Mouse (Mus musculus) liver, postnatal 0 days (tissue): ENCODE measurements at regions not wholly inside any gene's neighbourhood (a gene's known extent, or its start where the extent isn't known, plus 50 kb on each side); places are given as distances from the start of the nearest gene placed in this dataset.

Source experiments
- ATAC-seq: fragments of 200-750 bp; cut with Nextera tagmentation; 2 replicates; pipeline ENCODE4 v1.8.0; 2017; ENCODE audit warnings: mild to moderate bottlenecking, moderate library complexity
- DNase-seq: peaks from one replicate; pipeline ENCODE4 v3.0.0-alpha.2; 2016
- H3K27ac ChIP-seq: fragments of 300-500 bp; sonication (generic); 2 replicates; pipeline ENCODE4 v1.5.1; 2014; ENCODE audit warnings: antibody characterized with exemption, moderate library complexity, mild to moderate bottlenecking, low read depth
- H3K27me3 ChIP-seq: fragments of 300-500 bp; sonication (generic); 2 replicates; pipeline ENCODE4 v1.6.1; 2014; ENCODE audit warnings: low read length, control low read depth, mixed read lengths; ENCODE audit not compliant: insufficient read depth
- H3K36me3 ChIP-seq: fragments of 300-500 bp; sonication (generic); replicated peaks from 2 replicates; pipeline ENCODE4 v1.6.1; 2014; ENCODE audit warnings: mild to moderate bottlenecking, control low read depth, low read length, moderate library complexity, mixed read lengths; ENCODE audit not compliant: insufficient read depth
- H3K4me1 ChIP-seq: fragments of 300-500 bp; sonication (generic); 2 replicates; pipeline ENCODE4 v1.6.1; 2014; ENCODE audit warnings: antibody characterized with exemption, mild to moderate bottlenecking, control low read depth; ENCODE audit not compliant: insufficient read depth
- H3K4me2 ChIP-seq: fragments of 300-500 bp; sonication (generic); 2 replicates; pipeline ENCODE4 v1.6.1; 2014; ENCODE audit warnings: low read depth, mild to moderate bottlenecking, low read length, moderate library complexity, mixed read lengths
- H3K4me3 ChIP-seq: fragments of 300-500 bp; sonication (generic); 2 replicates; pipeline ENCODE4 v1.5.1; 2014; ENCODE audit warnings: low read depth, low read length
- H3K9ac ChIP-seq: fragments of 300-500 bp; sonication (generic); replicated peaks from 2 replicates; pipeline ENCODE4 v1.6.1; 2014; ENCODE audit warnings: mild to moderate bottlenecking, moderate library complexity
- H3K9me3 ChIP-seq: fragments of 300-500 bp; sonication (generic); 2 replicates; pipeline ENCODE4 v1.6.1; 2016; ENCODE audit warnings: mild to moderate bottlenecking, control low read depth, low read length, mixed read lengths
- CTCF ChIP-seq: sonication (generic); IDR thresholded peaks from 2 replicates; pipeline ENCODE4 v1.5.1; 2016; ENCODE audit warnings: antibody characterized with exemption, low read depth
- EP300 ChIP-seq: IDR thresholded peaks from 2 replicates; pipeline ENCODE4 v1.6.1; 2016; ENCODE audit warnings: antibody characterized with exemption, low read depth, mild to moderate bottlenecking
- WGBS: fragments of 180-500 bp; shearing (Covaris S2); extraction: QIAGEN DNeasy Blood & Tissue Kit; methylation state at CpG from one replicate; pipeline ENCODE4 v1.1.7; 2014; ENCODE audit not compliant: insufficient replicate concordance; 5-methylcytosine and 5-hydroxymethylcytosine counted together

DNA sequence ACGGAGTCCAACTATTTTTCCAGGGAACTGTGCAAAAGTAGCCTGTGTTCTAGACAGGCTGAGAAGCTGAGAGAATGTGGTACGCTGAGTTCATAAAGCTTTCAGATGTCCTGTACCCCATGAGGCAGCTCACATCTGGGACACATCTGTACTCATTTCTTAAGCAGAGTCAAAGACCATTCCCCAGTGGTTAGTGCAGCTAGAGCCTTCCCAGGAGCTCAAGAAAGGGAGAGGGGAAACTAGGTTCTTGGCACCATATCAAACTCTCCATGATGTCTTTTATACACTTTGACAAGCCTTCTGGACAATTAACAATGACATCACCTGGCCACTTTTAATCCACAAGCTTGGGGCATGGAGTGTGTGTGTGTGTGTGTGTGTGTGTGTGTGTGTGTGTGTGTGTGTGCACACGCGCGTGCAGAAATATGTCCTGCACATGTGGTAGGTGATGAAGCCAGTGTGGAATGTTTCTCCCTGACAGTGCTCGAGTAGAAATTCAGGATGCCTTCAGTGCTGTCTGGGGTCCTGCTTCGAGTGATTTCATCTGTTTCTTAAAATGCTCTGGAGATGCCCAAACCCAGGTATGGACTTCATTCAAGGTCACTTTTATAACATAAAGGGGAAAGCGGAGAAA lies 121.1 kb upstream of the Dock1 start:
- ATAC-seq = no peak
- H3K9me3 ChIP-seq = no peaks in the 10 kb centered on the region
- DNase-seq = no peak
- WGBS = 75% methylated on average over 8 of the region's 8 CpGs
- H3K27me3 ChIP-seq = no peaks in the 10 kb centered on the region
- H3K4me2 ChIP-seq = no peak overlapping the region
- H3K4me3 ChIP-seq = no peak overlapping the region
- H3K36me3 ChIP-seq = no peaks in the 10 kb centered on the region
- no peak overlapping the region for H3K9ac ChIP-seq
- no peak overlapping the region for H3K27ac ChIP-seq
- H3K4me1 ChIP-seq = no peaks in the 10 kb centered on the region
- TF ChIP-seq CTCF = no peak
- TF ChIP-seq EP300 = no peak

DNA sequence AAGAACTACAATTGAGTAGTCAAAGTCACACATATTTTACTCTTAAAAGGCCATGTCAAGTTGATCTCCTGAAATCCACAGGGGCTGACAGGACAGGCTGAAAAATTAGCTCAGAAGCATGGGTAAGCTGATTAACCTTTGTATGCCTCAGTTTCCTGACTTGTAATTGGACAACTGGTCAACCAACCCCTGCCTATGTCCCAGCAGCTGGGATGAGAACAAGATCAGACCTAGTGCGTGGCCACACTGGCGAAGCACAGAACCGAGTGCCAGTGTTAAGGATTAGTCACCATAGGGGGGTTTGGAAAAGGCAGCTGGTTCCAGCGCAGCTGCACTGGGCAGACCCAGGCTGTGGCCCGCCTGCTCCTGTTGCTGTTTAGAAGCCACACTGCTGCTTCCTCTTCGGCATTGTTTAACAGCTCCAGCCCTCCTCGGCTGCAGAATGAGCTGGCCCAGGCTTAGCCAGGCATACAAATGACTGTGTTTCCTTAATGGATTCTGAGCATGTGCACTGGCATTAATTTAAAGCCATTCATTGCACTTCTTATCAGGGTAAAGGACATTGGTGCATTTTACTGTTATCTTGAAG lies 120.1 kb upstream of the Dock1 start:
- TF ChIP-seq EP300 = no peak
- no peak for TF ChIP-seq CTCF
- DNase-seq (no peak), ATAC-seq (no peak)
- Histone ChIP-seq H3K9me3 (no peaks in the 10 kb centered on the region), H3K36me3 (no peaks in the 10 kb centered on the region), H3K9ac (no peak overlapping the region), H3K4me1 (no peaks in the 10 kb centered on the region), H3K4me2 (no peak overlapping the region), H3K4me3 (no peak overlapping the region), H3K27me3 (no peaks in the 10 kb centered on the region), H3K27ac (no peak overlapping the region)
- 33% methylated on average over 7 of the region's 7 CpGs for WGBS

DNA sequence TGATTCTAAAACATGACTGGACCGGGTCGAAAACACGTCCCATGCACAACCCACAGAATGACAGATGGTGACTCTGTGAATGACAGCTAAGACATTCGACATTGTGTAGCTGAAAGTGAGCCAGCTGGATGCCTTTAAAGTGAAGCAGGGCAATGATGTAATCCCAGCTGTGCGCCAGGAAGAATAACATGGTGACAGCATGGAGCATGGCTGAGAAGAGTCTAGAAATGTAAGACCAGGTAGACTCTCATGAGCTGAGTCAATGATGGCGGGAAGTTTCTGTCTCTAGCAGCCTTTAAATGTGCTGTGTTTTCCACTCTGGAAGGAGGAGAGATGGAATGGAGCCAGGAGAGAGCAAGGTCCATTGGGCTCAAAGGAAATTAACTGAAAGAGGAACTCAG lies 118.4 kb upstream of the Dock1 start:
- ATAC-seq = no peak
- H3K9ac ChIP-seq = no peak overlapping the region
- H3K4me2 ChIP-seq = no peak overlapping the region
- TF ChIP-seq EP300 (no peak), CTCF (no peak)
- no peak for DNase-seq
- H3K27ac ChIP-seq = no peak overlapping the region
- H3K4me1 ChIP-seq = no peaks in the 10 kb centered on the region
- no peaks in the 10 kb centered on the region for H3K27me3 ChIP-seq
- H3K36me3 ChIP-seq = no peaks in the 10 kb centered on the region
- H3K4me3 ChIP-seq = no peak overlapping the region
- WGBS = 71% methylated on average over 6 of the region's 6 CpGs
- no peaks in the 10 kb centered on the region for H3K9me3 ChIP-seq

DNA sequence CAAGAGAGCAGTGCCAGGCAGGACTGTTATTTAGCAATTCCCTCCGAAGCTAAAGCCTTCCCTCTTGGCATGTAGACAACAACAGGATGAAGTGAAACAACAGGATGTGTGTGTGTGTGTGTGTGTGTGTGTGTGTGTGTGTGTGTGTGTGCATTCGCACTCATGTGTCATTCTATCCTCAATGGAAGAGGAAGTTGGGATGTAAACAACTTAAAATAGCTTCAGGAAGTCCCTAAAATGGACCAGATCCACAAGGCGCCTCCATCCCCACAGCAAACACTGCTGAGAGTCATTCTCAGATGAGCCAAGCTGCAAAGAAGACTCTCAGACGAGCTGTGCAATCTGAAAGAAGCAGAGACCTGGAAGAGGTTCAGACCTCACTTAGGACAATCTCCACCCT lies 114.4 kb upstream of the Dock1 start:
- Histone ChIP-seq H3K27ac (no peak overlapping the region), H3K9ac (no peak overlapping the region), H3K4me3 (no peak overlapping the region), H3K4me1 (no peaks in the 10 kb centered on the region), H3K27me3 (no peaks in the 10 kb centered on the region), H3K36me3 (no peaks in the 10 kb centered on the region), H3K4me2 (no peak overlapping the region), H3K9me3 (no peaks in the 10 kb centered on the region)
- WGBS = 23% methylated on average over 4 of the region's 4 CpGs
- no peak for DNase-seq
- ATAC-seq = peak; percentile 21; the same call in 1 of the 2 replicates
- no peak for TF ChIP-seq EP300
- TF ChIP-seq CTCF = no peak

DNA sequence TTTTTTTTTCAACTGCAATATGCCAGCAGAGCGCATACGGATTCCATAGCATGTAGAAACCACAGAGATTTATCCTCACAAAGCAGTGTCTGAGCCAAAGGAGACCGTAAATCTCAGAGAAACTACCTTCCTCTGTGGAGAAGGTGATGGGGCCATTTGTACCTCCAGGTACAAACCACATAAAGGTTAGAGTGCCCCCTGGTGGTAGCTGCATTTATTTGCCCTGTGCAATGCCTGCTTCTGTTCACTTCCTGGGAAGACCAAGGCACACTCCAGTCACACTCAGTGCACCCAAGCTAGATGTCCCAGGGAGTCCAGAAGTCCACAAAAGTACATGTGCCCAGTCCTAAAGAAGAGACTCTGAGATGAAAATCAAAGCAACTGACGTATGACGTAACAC lies 104.1 kb upstream of the Dock1 start:
- Histone ChIP-seq H3K36me3 (no peaks in the 10 kb centered on the region), H3K4me1 (no peaks in the 10 kb centered on the region), H3K27ac (no peak overlapping the region), H3K9me3 (no peaks in the 10 kb centered on the region), H3K9ac (no peak overlapping the region), H3K27me3 (no peaks in the 10 kb centered on the region), H3K4me3 (no peak overlapping the region), H3K4me2 (no peak overlapping the region)
- WGBS = 71% methylated on average over 5 of the region's 5 CpGs
- peak; percentile 71 for DNase-seq
- ATAC-seq = no peak
- TF ChIP-seq EP300 (no peak), CTCF (peak; percentile 79)

DNA sequence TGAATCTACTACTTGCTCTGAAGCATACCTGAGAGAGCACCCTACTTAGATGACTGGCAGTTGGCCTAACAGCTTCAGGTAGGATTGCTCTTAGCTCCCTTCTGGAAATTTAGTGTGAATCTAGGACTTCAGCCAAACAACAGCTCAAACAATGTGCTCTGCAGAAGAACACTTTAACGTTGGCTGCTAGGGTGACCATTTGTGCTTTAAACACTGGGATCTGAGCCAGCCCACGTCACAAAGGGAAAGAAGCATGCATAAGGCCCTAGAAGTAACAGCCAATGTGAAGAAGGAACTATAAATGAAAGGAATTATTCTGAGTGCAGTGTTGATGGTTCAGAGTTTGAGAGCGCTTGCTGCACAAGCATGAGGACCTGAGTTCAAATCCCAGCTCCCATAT lies 101.2 kb upstream of the Dock1 start:
- H3K36me3 ChIP-seq = no peaks in the 10 kb centered on the region
- H3K4me2 ChIP-seq = no peak overlapping the region
- WGBS = 81% methylated on average over 3 of the region's 3 CpGs
- TF ChIP-seq CTCF = no peak
- TF ChIP-seq EP300 = no peak
- no peaks in the 10 kb centered on the region for H3K9me3 ChIP-seq
- no peak overlapping the region for H3K9ac ChIP-seq
- no peak for ATAC-seq
- H3K27me3 ChIP-seq = no peaks in the 10 kb centered on the region
- no peak for DNase-seq
- no peak overlapping the region for H3K27ac ChIP-seq
- no peaks in the 10 kb centered on the region for H3K4me1 ChIP-seq
- H3K4me3 ChIP-seq = no peak overlapping the region
